In the genomic region with DNA sequence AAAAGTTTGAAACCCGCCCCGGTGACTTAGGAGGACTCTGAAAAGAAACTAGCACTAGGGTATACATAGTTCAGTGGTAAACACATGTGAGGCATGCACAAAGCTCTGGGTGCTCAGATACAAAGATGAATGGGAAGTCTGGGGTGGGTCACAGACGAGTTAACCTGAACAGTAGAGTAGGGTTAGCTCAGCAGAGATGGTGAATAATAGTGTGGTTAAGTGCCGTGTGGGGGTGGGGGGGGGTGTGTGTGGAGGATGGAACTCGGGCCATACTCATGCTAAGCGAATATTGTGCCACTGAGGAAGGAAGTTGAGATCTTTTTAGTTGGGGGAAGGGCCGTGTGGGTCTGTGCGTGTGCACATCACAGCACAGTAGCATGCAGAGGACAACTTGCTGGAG, we compare ENCODE assay signal across 11 mouse cellular contexts. TPM values are rescaled to one million over a fixed set of nuclear protein-coding genes. Genes with fewer than 3 reads are reported as not detected.
DNase-seq lines count a peak whose midpoint lies in the region; ATAC-seq and TF ChIP-seq lines count a peak whose summit lies in the region.
"Had no signal": no experiment of that assay in that cellular context is flagged by ENCODE, and none has a peak within 500 bp of the region (broad histone marks: within the 10 kb centered on the region; RNA-seq: fewer than 3 reads in every experiment).

No protein-coding gene starts in this region.

- H3K9ac ChIP-seq in midbrain, postnatal 0 days (replicated peaks; ENCODE audit: low read length, poor library complexity, severe bottlenecking) = no peak overlapping the region
- no peak overlapping the region for H3K9ac ChIP-seq in hindbrain, postnatal 0 days (replicated peaks; ENCODE audit: low read length)

- 85% methylated on average over 8 of the region's 8 CpGs for WGBS in midbrain, embryonic 10.5 days
- 87% methylated on average over 8 of the region's 8 CpGs for WGBS in midbrain, postnatal 0 days
- 72% methylated on average over 8 of the region's 8 CpGs for WGBS in hindbrain, postnatal 0 days
- 46% methylated on average over 8 of the region's 8 CpGs for WGBS in small intestine, adult 2 months

- no peak for TF ChIP-seq POLR2A in small intestine, adult 2 months (IDR thresholded peaks at IDR 0.05; ENCODE audit: low read depth, low read length)

- no peak overlapping the region for H3K4me2 ChIP-seq in midbrain, postnatal 0 days (ENCODE audit: low read depth, low read length, poor library complexity, severe bottlenecking)
- H3K4me2 ChIP-seq in hindbrain, postnatal 0 days (ENCODE audit: low read depth, low read length) = peak overlapping the region; percentile 14; the same call in 1 of the 2 replicates

- TF ChIP-seq CTCF in gastrocnemius, adult 2 months (IDR thresholded peaks at IDR 0.05) = no peak
- TF ChIP-seq CTCF in midbrain, postnatal 0 days (IDR thresholded peaks at IDR 0.05) = no peak
- TF ChIP-seq CTCF in hindbrain, postnatal 0 days (IDR thresholded peaks at IDR 0.05; ENCODE audit: low read depth) = no peak
- TF ChIP-seq CTCF in small intestine, adult 2 months (IDR thresholded peaks at IDR 0.05; ENCODE audit: extremely low read depth, insufficient read length, insufficient replicate concordance, low read depth, low read length) = no peak

- H3K4me1 ChIP-seq in midbrain, embryonic 10.5 days = peaks cover 34% of the 10 kb centered on the region
- peaks cover 11% of the 10 kb centered on the region; the same call in 1 of the 2 replicates for H3K4me1 ChIP-seq in midbrain, postnatal 0 days (ENCODE audit: insufficient read depth, low read length)
- peaks cover 14% of the 10 kb centered on the region for H3K4me1 ChIP-seq in hindbrain, postnatal 0 days (ENCODE audit: insufficient read depth, low read length)
- H3K4me1 ChIP-seq in small intestine, adult 2 months (ENCODE audit: control insufficient read depth, insufficient read depth, insufficient read length, low read length) = peaks cover 44% of the 10 kb centered on the region; the same call in 1 of the 2 replicates

- H3K4me3 ChIP-seq in gastrocnemius, adult 2 months = peak overlapping the region; percentile 93
- H3K4me3 ChIP-seq in midbrain, embryonic 10.5 days = peak overlapping the region; percentile 87
- no peak overlapping the region for H3K4me3 ChIP-seq in midbrain, postnatal 0 days (ENCODE audit: low read depth, low read length)
- no peak overlapping the region for H3K4me3 ChIP-seq in hindbrain, postnatal 0 days (ENCODE audit: low read length)
- peak overlapping the region; percentile 53 for H3K4me3 ChIP-seq in small intestine, adult 2 months (ENCODE audit: low read depth, low read length)

- H3K36me3 ChIP-seq in midbrain, embryonic 10.5 days = peaks cover 50% of the 10 kb centered on the region
- peaks cover 24% of the 10 kb centered on the region for H3K36me3 ChIP-seq in midbrain, postnatal 0 days (ENCODE audit: insufficient read depth, low read length)
- H3K36me3 ChIP-seq in hindbrain, postnatal 0 days (ENCODE audit: insufficient read depth, low read length) = peaks cover 20% of the 10 kb centered on the region
- peaks cover 33% of the 10 kb centered on the region for H3K36me3 ChIP-seq in small intestine, adult 2 months (ENCODE audit: control insufficient read depth, insufficient read depth, low read length)

- no peak for DNase-seq in gastrocnemius, adult 2 months
- DNase-seq in gastrocnemius, adult 8-10 months (ENCODE audit: low spot score in 2 of 2) = no peak
- DNase-seq in midbrain, embryonic 10.5 days (ENCODE audit: low spot score) = no peak
- DNase-seq in midbrain, postnatal 0 days (ENCODE audit: low spot score) = no peak
- DNase-seq in hindbrain, postnatal 0 days (ENCODE audit: low spot score) = no peak
- DNase-seq in cerebellum, adult 18-20 months = no peak
- no peak for DNase-seq in ovary, postnatal 10 days (ENCODE audit: low spot score)
- DNase-seq: layer of hippocampus, adult 9-11 months; right cerebral cortex, postnatal 25 days had no signal

- no peak for ATAC-seq in midbrain, postnatal 0 days (ENCODE audit: low FRiP score)
- ATAC-seq in hindbrain, postnatal 0 days = no peak

- no peaks in the 10 kb centered on the region for H3K9me3 ChIP-seq in midbrain, embryonic 10.5 days (replicated peaks)
- H3K9me3 ChIP-seq in midbrain, postnatal 0 days (ENCODE audit: low read length) = no peaks in the 10 kb centered on the region
- H3K9me3 ChIP-seq in hindbrain, postnatal 0 days (ENCODE audit: low read length) = no peaks in the 10 kb centered on the region

- peak overlapping the region; percentile 99; the same call in 1 of the 2 replicates for H3K27ac ChIP-seq in gastrocnemius, adult 2 months
- H3K27ac ChIP-seq in midbrain, embryonic 10.5 days (replicated peaks) = no peak overlapping the region
- no peak overlapping the region for H3K27ac ChIP-seq in midbrain, postnatal 0 days (ENCODE audit: low read depth, low read length)
- H3K27ac ChIP-seq in hindbrain, postnatal 0 days = no peak overlapping the region
- peak overlapping the region; percentile 93 for H3K27ac ChIP-seq in small intestine, adult 2 months (ENCODE audit: insufficient read depth, low read depth, low read length)
- H3K27ac ChIP-seq: macrophage had no signal

- H3K27me3 ChIP-seq in midbrain, embryonic 10.5 days (ENCODE audit: low read depth, poor library complexity, severe bottlenecking) = 0 out of 2 replicates have a peak, but pooled peaks cover 7% of the 10 kb centered on the region
- H3K27me3 ChIP-seq in midbrain, postnatal 0 days (ENCODE audit: insufficient read depth, low read length) = no peaks in the 10 kb centered on the region
- no peaks in the 10 kb centered on the region for H3K27me3 ChIP-seq in hindbrain, postnatal 0 days (ENCODE audit: insufficient read depth, low read length)
- no peaks in the 10 kb centered on the region for H3K27me3 ChIP-seq in small intestine, adult 2 months (ENCODE audit: control insufficient read depth, insufficient read depth, low read length)

- intact Hi-C loops in gastrocnemius, adult 2 months (cut with DNase I) = no loop called here

RNA-seq across cellular contexts. Expression of a gene that starts 2.1 kb away (rescaled TPM):
- total RNA-seq in gastrocnemius, adult 2 months (2021) = 1,000 to 10,000 TPM in 1 of 2 experiments, 100 to 1,000 TPM in 1; 910 to 1,211 TPM
- 100 to 1,000 TPM; 825 to 986 (median 954) TPM for total RNA-seq in gastrocnemius, adult 8-10 months (2022)
- polyA plus RNA-seq in midbrain, embryonic 10.5 days (2016; fragmentation: Nextera tagmentation; extraction: Ambion mirVana) = 616 and 619 TPM in 2 replicates
- total RNA-seq in midbrain, postnatal 0 days (2014; rRNA removed) = 158 and 172 TPM in 2 replicates
- 656 and 707 TPM in 2 replicates for polyA plus RNA-seq in midbrain, postnatal 0 days (2015; fragmentation: Nextera tagmentation; extraction: Ambion mirVana)
- 165 and 169 TPM in 2 replicates for total RNA-seq in hindbrain, postnatal 0 days (2014; rRNA removed)
- polyA plus RNA-seq in hindbrain, postnatal 0 days (2015; fragmentation: Nextera tagmentation; extraction: Ambion mirVana) = 732 and 760 TPM in 2 replicates
- polyA plus RNA-seq in small intestine, adult 2 months (2012; rRNA removed) = 1,632 and 2,398 TPM in 2 replicates

RNA-seq across cellular contexts. Expression of a gene that starts 2.1 kb away (rescaled TPM):
- total RNA-seq in gastrocnemius, adult 2 months (2021) = not detected
- total RNA-seq in gastrocnemius, adult 8-10 months (2022) = not detected
- 0.41 TPM in 1 of 2 replicates, not detected in the other for polyA plus RNA-seq in midbrain, embryonic 10.5 days (2016; fragmentation: Nextera tagmentation; extraction: Ambion mirVana)
- total RNA-seq in midbrain, postnatal 0 days (2014; rRNA removed) = not detected in 2 replicates
- 0.33 and 0.44 TPM in 2 replicates for polyA plus RNA-seq in midbrain, postnatal 0 days (2015; fragmentation: Nextera tagmentation; extraction: Ambion mirVana)
- total RNA-seq in hindbrain, postnatal 0 days (2014; rRNA removed) = 0.10 TPM in 1 of 2 replicates, not detected in the other
- polyA plus RNA-seq in hindbrain, postnatal 0 days (2015; fragmentation: Nextera tagmentation; extraction: Ambion mirVana) = 0.61 and 0.69 TPM in 2 replicates
- polyA plus RNA-seq in small intestine, adult 2 months (2012; rRNA removed) = 0.15 and 0.19 TPM in 2 replicates
- polyA plus RNA-seq: macrophage had no signal

RNA-seq across cellular contexts. Expression of a gene that starts 26.4 kb away (rescaled TPM):
- total RNA-seq in gastrocnemius, adult 2 months (2021) = not detected
- total RNA-seq in gastrocnemius, adult 8-10 months (2022) = not detected
- polyA plus RNA-seq in midbrain, embryonic 10.5 days (2016; fragmentation: Nextera tagmentation; extraction: Ambion mirVana) = 14.0 and 26.1 TPM in 2 replicates
- total RNA-seq in midbrain, postnatal 0 days (2014; rRNA removed) = 85.2 and 123 TPM in 2 replicates
- polyA plus RNA-seq in midbrain, postnatal 0 days (2015; fragmentation: Nextera tagmentation; extraction: Ambion mirVana) = 52.5 and 58.8 TPM in 2 replicates
- 75.8 and 106 TPM in 2 replicates for total RNA-seq in hindbrain, postnatal 0 days (2014; rRNA removed)
- polyA plus RNA-seq in hindbrain, postnatal 0 days (2015; fragmentation: Nextera tagmentation; extraction: Ambion mirVana) = 50.8 and 55.7 TPM in 2 replicates
- 0.19 and 0.42 TPM in 2 replicates for polyA plus RNA-seq in small intestine, adult 2 months (2012; rRNA removed)
- polyA plus RNA-seq: macrophage had no signal

RNA-seq across cellular contexts. Expression of a gene that starts 36.1 kb away (rescaled TPM):
- 1 to 10 TPM; 7.6 to 8.3 TPM for total RNA-seq in gastrocnemius, adult 2 months (2021)
- total RNA-seq in gastrocnemius, adult 8-10 months (2022) = 10 to 100 TPM in 1 of 4 experiments, 1 to 10 TPM in 3; 7.9 to 12.3 (median 8.9) TPM
- polyA plus RNA-seq in midbrain, embryonic 10.5 days (2016; fragmentation: Nextera tagmentation; extraction: Ambion mirVana) = 64.1 and 65.9 TPM in 2 replicates
- total RNA-seq in midbrain, postnatal 0 days (2014; rRNA removed) = 44.9 and 67.3 TPM in 2 replicates
- 99.2 and 100 TPM in 2 replicates for polyA plus RNA-seq in midbrain, postnatal 0 days (2015; fragmentation: Nextera tagmentation; extraction: Ambion mirVana)
- total RNA-seq in hindbrain, postnatal 0 days (2014; rRNA removed) = 52.8 and 71.7 TPM in 2 replicates
- polyA plus RNA-seq in hindbrain, postnatal 0 days (2015; fragmentation: Nextera tagmentation; extraction: Ambion mirVana) = 83.2 and 89.7 TPM in 2 replicates
- polyA plus RNA-seq in small intestine, adult 2 months (2012; rRNA removed) = 111 and 261 TPM in 2 replicates

Comparison
In these comparisons a context has a peak if more than half of its experiments do, and no peak if none do; other contexts are left out.
1. H3K4me3 ChIP-seq: peak in gastrocnemius, adult 2 months (single experiment), midbrain, embryonic 10.5 days (single experiment) and small intestine, adult 2 months (single experiment); none in midbrain, postnatal 0 days (single experiment) and hindbrain, postnatal 0 days (single experiment).
2. H3K27ac ChIP-seq: peak in gastrocnemius, adult 2 months (single experiment) and small intestine, adult 2 months (single experiment); none in midbrain, embryonic 10.5 days (single experiment), midbrain, postnatal 0 days (single experiment) and hindbrain, postnatal 0 days (single experiment).
3. RNA of a gene that starts 26.4 kb away (total RNA-seq): 85.2 to 123 TPM in midbrain, postnatal 0 days and 75.8 to 106 TPM in hindbrain, postnatal 0 days; not detected in gastrocnemius, adult 8-10 months and not detected in gastrocnemius, adult 2 months; every median in the first group is over 10 times any median in the second.